Mouse (Mus musculus) MEL (cell line): ENCODE data around the gene Rybp. TPM values are rescaled to one million over a fixed set of nuclear protein-coding genes. Genes with fewer than 3 reads are reported as not detected.

ENCODE experiments used
- DNase-seq: peaks from one replicate; pipeline ENCODE4 v3.0.0; 2011; ENCODE audit warnings: low read depth, low spot score
- H3K27ac ChIP-seq: 2 replicates; pipeline ENCODE4 v1.5.1; 2012; ENCODE audit warnings: low read depth, mild to moderate bottlenecking, control low read depth, low read length, moderate library complexity; ENCODE audit not compliant: control insufficient read depth
- H3K27me3 ChIP-seq, 2 experiments: fragments of 150-350 bp in 1 of 2; sonication (generic) in 1 of 2; 2 replicates each; pipeline ENCODE4 v1.6.1; 2012; ENCODE audit warnings: low read length in 2 of 2, mild to moderate bottlenecking in 2 of 2, improper control_type of control experiment in 1 of 2, moderate library complexity in 1 of 2; ENCODE audit not compliant: insufficient read depth in 2 of 2, control insufficient read depth in 1 of 2
- H3K36me3 ChIP-seq, 2 experiments: 2 replicates each; pipeline ENCODE4 v1.6.1; 2012 to 2014; ENCODE audit warnings: low read length in 2 of 2, improper control_type of control experiment in 1 of 2, inconsistent platforms in 1 of 2, mild to moderate bottlenecking in 1 of 2; ENCODE audit not compliant: insufficient read depth in 2 of 2, control insufficient read depth in 1 of 2
- H3K4me1 ChIP-seq, 2 experiments: fragments of 150-350 bp in 1 of 2; sonication (generic) in 1 of 2; 2 replicates each; pipeline ENCODE4 v1.6.1; 2012; ENCODE audit warnings: low read length in 2 of 2, improper control_type of control experiment in 1 of 2, mild to moderate bottlenecking in 1 of 2; ENCODE audit not compliant: insufficient read depth in 2 of 2, control insufficient read depth in 1 of 2
- H3K4me3 ChIP-seq, 2 experiments: fragments of 150-350 bp in 1 of 2; sonication (generic) in 1 of 2; 2 replicates each; pipeline ENCODE4 v1.5.1; 2012; ENCODE audit warnings: low read depth in 2 of 2, low read length in 2 of 2, mild to moderate bottlenecking in 2 of 2, moderate library complexity in 2 of 2, control low read depth in 1 of 2, improper control_type of control experiment in 1 of 2; ENCODE audit not compliant: control insufficient read depth in 1 of 2, insufficient read depth in 1 of 2
- H3K79me2 ChIP-seq: 2 replicates; pipeline ENCODE4 v1.6.1; 2012; ENCODE audit warnings: mild to moderate bottlenecking, low read length, moderate library complexity; ENCODE audit not compliant: control insufficient read depth, poor library complexity, insufficient read depth
- H3K9ac ChIP-seq: 2 replicates; pipeline ENCODE4 v1.6.1; 2012; ENCODE audit warnings: low read depth, mild to moderate bottlenecking, control low read depth, low read length, moderate library complexity; ENCODE audit not compliant: control insufficient read depth, poor library complexity, severe bottlenecking
- H3K9me3 ChIP-seq: fragments of 150-350 bp; sonication (generic); replicated peaks from 2 replicates; pipeline ENCODE4 v1.6.1; 2012; ENCODE audit warnings: mild to moderate bottlenecking, low read length, improper control_type of control experiment, moderate library complexity; ENCODE audit not compliant: insufficient read depth
- BHLHE40 ChIP-seq: IDR thresholded peaks from 2 replicates; pipeline ENCODE4 v1.6.1; 2012; ENCODE audit warnings: low read depth, mild to moderate bottlenecking, inconsistent platforms, low read length, improper control_type of control experiment, borderline replicate concordance
- CHD1 ChIP-seq: IDR thresholded peaks from 2 replicates; pipeline ENCODE4 v1.6.1; 2012; ENCODE audit warnings: low read depth, mild to moderate bottlenecking, inconsistent platforms, low read length, improper control_type of control experiment
- CTCF ChIP-seq, 3 experiments: IDR thresholded peaks in 2 of 3; conservative IDR thresholded peaks in 1 of 3; 2 replicates each; pipeline ENCODE4 v1.5.1; 2011 to 2012; ENCODE audit warnings: low read length in 3 of 3, low read depth in 2 of 3, mild to moderate bottlenecking in 2 of 3, improper control_type of control experiment in 1 of 3, inconsistent platforms in 1 of 3, mixed read lengths in 1 of 3, moderate library complexity in 1 of 3; ENCODE audit not compliant: control insufficient read depth in 1 of 3, insufficient read depth in 1 of 3, poor library complexity in 1 of 3, severe bottlenecking in 1 of 3
- EP300 ChIP-seq, 2 experiments: IDR thresholded peaks; 2 replicates each; pipeline ENCODE4 v1.6.1; 2011; ENCODE audit warnings: improper control_type of control experiment in 2 of 2, low read length in 2 of 2, low read depth in 1 of 2, mild to moderate bottlenecking in 1 of 2
- ETS1 ChIP-seq: IDR thresholded peaks from 2 replicates; pipeline ENCODE4 v1.6.1; 2012; ENCODE audit warnings: low read depth, mild to moderate bottlenecking, inconsistent platforms, low read length, improper control_type of control experiment, moderate library complexity
- GABPA ChIP-seq: IDR thresholded peaks from 2 replicates; pipeline ENCODE4 v1.6.1; 2012; ENCODE audit warnings: low read depth, mild to moderate bottlenecking, inconsistent platforms, low read length, improper control_type of control experiment, moderate library complexity
- MEF2A ChIP-seq: IDR thresholded peaks from 2 replicates; pipeline ENCODE4 v1.6.1; 2014; ENCODE audit warnings: low read depth, mild to moderate bottlenecking, inconsistent platforms, low read length, improper control_type of control experiment; ENCODE audit not compliant: poor library complexity, insufficient replicate concordance, severe bottlenecking; ENCODE audit errors: extremely low read depth
- MYB ChIP-seq: IDR thresholded peaks from 2 replicates; pipeline ENCODE4 v1.6.1; 2011; ENCODE audit warnings: mild to moderate bottlenecking, low read depth, low read length, improper control_type of control experiment
- MYC ChIP-seq: IDR thresholded peaks from 2 replicates; pipeline ENCODE4 v1.6.1; 2011; ENCODE audit warnings: low read depth, mild to moderate bottlenecking, low read length, improper control_type of control experiment, moderate library complexity
- NRF1 ChIP-seq: IDR thresholded peaks from 2 replicates; pipeline ENCODE4 v1.6.1; 2014; ENCODE audit warnings: low read depth, mild to moderate bottlenecking, inconsistent platforms, low read length, improper control_type of control experiment, moderate library complexity; ENCODE audit not compliant: poor library complexity, insufficient read depth, severe bottlenecking
- RAD21 ChIP-seq: IDR thresholded peaks from 2 replicates; pipeline ENCODE4 v1.6.1; 2011; ENCODE audit warnings: mild to moderate bottlenecking, low read depth, low read length, improper control_type of control experiment
- RCOR1 ChIP-seq: IDR thresholded peaks from 2 replicates; pipeline ENCODE4 v1.6.1; 2012; ENCODE audit warnings: low read depth, mild to moderate bottlenecking, inconsistent platforms, low read length, improper control_type of control experiment
- SIN3A ChIP-seq: IDR thresholded peaks from 2 replicates; pipeline ENCODE4 v1.6.1; 2012; ENCODE audit warnings: low read length, improper control_type of control experiment, inconsistent platforms
- TAL1 ChIP-seq: IDR thresholded peaks from 2 replicates; pipeline ENCODE4 v1.6.1; 2012; ENCODE audit warnings: mild to moderate bottlenecking, inconsistent platforms, low read length, moderate library complexity, mixed read lengths
- TBP ChIP-seq: IDR thresholded peaks from 2 replicates; pipeline ENCODE4 v1.8.0; 2011; ENCODE audit warnings: low read depth, low read length, improper control_type of control experiment
- TCF12 ChIP-seq: IDR thresholded peaks from 2 replicates; pipeline ENCODE4 v1.6.1; 2014; ENCODE audit warnings: low read depth, mild to moderate bottlenecking, inconsistent platforms, low read length, improper control_type of control experiment, moderate library complexity
- ZC3H11A ChIP-seq: IDR thresholded peaks from 2 replicates; pipeline ENCODE4 v1.6.1; 2012; ENCODE audit warnings: low read depth, mild to moderate bottlenecking, inconsistent platforms, low read length, improper control_type of control experiment
- ZMIZ1 ChIP-seq: IDR thresholded peaks from 2 replicates; pipeline ENCODE4 v1.6.1; 2012; ENCODE audit warnings: low read depth, mild to moderate bottlenecking, inconsistent platforms, low read length, improper control_type of control experiment, moderate library complexity
- polyA plus RNA-seq, 2 experiments: library from polyadenylated mRNA; stranded (reverse) in 1 of 2; unstranded in 1 of 2; fragments of >175 nt in 1 of 2; fragments of >200 nt in 1 of 2; gene quantifications; 2 replicates each; pipeline versions ENCODE4 v1.2.1 to v1.2.4; 2012; ENCODE audit warnings: low replicate concordance in 2 of 2, low read depth in 1 of 2; ENCODE audit not compliant: insufficient read length in 2 of 2, insufficient read depth in 1 of 2, missing spikeins in 1 of 2
- total RNA-seq: library from RNA; depleted of rRNA; stranded (reverse); fragments of 300-350 nt; gene quantifications from 2 replicates; pipeline ENCODE4 v1.2.3, GENCODE M21; 2012

Gene Rybp
- total and polyA plus RNA-seq, 3 experiments = 0.08 to 3.8 TPM; not detected in 1

GRCm38 (mm10) chr6:100218541-100219341 is 68.5 kb downstream of the Rybp start:
- Histone ChIP-seq H3K36me3 (no peaks in the 10 kb centered on the region), H3K4me3 (no peak overlapping the region), H3K9ac (no peak overlapping the region), H3K27me3 (no peaks in the 10 kb centered on the region), H3K79me2 (0 out of 2 replicates have a peak, but pooled peaks cover 2% of the 10 kb centered on the region), H3K9me3 (no peaks in the 10 kb centered on the region), H3K27ac (no peak overlapping the region), H3K4me1 (no peaks in the 10 kb centered on the region)
- no peak for DNase-seq
- TF ChIP-seq RCOR1 = no peak
- TF ChIP-seq ZC3H11A = no peak
- TF ChIP-seq MYC = no peak
- TF ChIP-seq GABPA = no peak
- TF ChIP-seq TAL1 = no peak
- TF ChIP-seq NRF1 = no peak
- no peak for TF ChIP-seq CTCF (IDR thresholded peaks at IDR 0.05 in 2 of 3, conservative IDR thresholded peaks at IDR 0.05 in 1 of 3; ENCODE audit: control insufficient read depth in 1 of 3, insufficient read depth in 1 of 3, low read depth in 2 of 3, low read length in 3 of 3, poor library complexity in 1 of 3, severe bottlenecking in 1 of 3)
- no peak for TF ChIP-seq TBP
- no peak for TF ChIP-seq BHLHE40
- no peak for TF ChIP-seq SIN3A
- TF ChIP-seq MEF2A = no peak
- no peak for TF ChIP-seq ETS1
- no peak for TF ChIP-seq TCF12
- TF ChIP-seq ZMIZ1 = no peak
- no peak for TF ChIP-seq MYB
- no peak for TF ChIP-seq RAD21

GRCm38 (mm10) chr6:100217507-100217906 is 69.8 kb downstream of the Rybp start:
- no peaks in the 10 kb centered on the region for H3K27me3 ChIP-seq
- no peak overlapping the region for H3K27ac ChIP-seq
- no peak for DNase-seq
- no peak for TF ChIP-seq CHD1
- TF ChIP-seq EP300 (IDR thresholded peaks at IDR 0.05; ENCODE audit: low read depth in 1 of 2, low read length in 2 of 2) = no peak
- no peaks in the 10 kb centered on the region for H3K36me3 ChIP-seq
- H3K9ac ChIP-seq = no peak overlapping the region
- H3K79me2 ChIP-seq = no peaks in the 10 kb centered on the region
- H3K4me1 ChIP-seq = no peaks in the 10 kb centered on the region
- no peak overlapping the region for H3K4me3 ChIP-seq
- H3K9me3 ChIP-seq = no peaks in the 10 kb centered on the region
